Mouse (Mus musculus): ENCODE measurements around the gene Ccl22. TPM values are rescaled to one million over a fixed set of nuclear protein-coding genes. Genes with fewer than 3 reads are reported as not detected.

Ccl22 gene
- total RNA-seq, 1 experiment from 2014 or later: not detected

DNA sequence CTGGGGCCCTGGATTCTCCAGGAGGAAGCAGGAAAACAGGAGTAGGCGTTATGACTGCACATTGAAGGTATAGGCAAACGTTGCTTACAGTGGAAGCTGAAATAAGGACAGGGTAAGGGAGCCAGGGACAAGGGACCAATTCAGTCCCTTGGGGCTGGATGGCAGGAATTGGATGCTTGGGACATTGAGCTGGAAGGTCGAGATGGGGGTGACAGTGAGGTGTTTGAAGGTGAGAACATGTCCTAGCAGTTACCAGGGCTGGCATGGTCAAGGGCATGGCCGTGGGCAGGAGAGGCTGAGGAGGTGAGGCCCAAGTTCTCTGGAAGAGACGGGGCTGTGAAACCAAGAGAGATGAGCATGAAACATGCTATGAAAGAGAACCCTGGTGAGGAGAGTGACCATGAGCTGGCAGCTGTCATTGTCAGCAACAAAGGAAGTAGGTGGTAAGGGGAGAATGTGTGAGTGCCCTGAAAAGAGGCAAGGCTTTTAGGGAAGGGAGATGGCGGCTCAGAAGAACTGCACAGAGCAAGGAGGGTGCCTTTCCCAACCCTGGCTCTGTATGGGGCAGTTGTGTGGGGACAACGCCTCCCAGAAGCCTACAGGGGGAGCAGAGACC, 10.5 kb upstream of the Ccl22 start:
- no peak for DNase-seq

DNA sequence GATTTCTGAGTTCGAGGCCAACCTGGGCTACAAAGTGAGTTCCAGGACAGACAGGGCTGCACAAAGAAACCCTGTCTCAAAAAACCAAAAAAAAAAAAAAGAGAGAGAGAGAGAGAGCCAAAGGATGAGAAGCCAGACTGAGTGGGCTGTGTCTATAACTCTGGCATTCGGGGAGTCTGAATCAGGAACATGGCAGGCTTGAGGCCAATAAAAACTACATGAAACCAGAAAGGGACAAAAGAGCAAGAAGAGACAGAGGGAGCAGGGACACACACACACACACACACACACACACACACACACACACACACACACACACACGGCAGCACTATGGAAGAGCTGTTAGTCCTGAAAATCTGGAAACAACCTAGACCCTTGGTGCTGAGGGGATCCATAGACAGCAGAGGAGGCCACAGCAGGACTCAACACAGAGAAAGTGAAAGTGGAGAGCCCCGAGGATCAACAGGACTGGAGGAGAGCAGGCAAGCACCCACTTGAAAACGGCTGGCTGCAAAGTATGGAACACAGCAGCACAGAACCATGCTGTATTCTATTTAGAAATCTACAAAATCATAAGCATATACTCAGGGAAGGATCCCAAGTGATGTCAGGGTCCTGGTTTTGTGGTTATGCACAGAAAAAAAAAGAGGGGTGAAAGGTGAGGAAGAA, 9.8 kb upstream of the Ccl22 start:
- DNase-seq: no peak

DNA sequence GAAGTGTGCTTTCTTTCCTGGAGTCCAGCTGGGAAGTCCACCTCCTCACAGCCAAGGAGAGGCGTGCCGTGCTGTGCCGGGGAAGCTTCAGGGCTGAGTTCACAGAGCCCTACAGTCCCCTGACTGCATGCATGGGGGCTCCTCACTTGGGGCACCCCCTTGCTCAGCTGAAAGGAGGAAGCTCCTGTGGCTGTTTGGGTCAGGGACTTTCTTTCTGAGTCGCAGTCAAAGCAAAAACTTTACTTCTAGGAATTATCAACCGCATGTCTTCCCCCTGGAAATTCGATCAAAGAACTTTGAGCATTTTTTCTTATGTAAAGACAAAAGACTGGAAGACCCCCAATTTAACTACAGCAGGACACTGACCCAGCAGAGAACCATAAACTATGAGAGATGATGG, 5.6 kb upstream of the Ccl22 start:
- DNase-seq: no peak

DNA sequence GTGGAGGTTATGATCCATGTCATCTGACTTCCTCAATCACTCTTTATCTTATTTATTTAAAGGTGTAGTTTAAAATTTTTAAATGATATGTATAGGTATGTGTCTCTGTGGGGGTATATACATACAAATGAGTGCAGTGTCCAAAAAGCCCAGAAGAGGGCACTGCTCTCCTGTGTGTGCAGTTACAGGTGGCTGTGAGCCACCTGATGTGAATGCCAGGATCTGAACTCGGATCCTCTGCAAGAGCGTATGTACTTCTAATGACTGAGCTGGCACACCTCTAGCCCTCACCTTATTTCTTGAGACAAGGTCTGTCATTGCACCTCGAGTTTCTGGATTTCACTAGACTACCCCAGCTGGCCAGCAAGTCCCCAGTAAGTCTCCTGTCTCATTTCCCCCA, 4.8 kb upstream of the Ccl22 start:
- no peak for DNase-seq

DNA sequence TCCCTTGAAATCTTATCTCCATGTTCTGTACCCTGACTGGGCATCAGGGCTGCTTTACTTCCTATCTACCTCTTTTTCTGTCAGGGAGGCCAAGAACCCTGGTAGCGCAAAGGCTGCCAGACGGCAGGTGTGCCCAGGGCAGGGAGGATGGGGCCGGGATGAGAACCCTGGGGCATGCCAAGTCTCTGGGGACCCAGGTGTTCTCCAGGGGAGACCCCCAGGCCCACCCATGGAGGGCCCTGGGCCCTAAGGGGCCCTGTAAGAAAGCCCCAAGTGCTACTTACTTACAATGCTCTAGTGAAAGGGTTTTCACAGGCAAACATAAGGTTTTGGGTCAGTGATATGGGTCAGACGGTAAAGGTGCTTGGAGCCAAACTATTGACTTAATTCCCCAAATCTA, 3.7 kb upstream of the Ccl22 start:
- DNase-seq: no peak

DNA sequence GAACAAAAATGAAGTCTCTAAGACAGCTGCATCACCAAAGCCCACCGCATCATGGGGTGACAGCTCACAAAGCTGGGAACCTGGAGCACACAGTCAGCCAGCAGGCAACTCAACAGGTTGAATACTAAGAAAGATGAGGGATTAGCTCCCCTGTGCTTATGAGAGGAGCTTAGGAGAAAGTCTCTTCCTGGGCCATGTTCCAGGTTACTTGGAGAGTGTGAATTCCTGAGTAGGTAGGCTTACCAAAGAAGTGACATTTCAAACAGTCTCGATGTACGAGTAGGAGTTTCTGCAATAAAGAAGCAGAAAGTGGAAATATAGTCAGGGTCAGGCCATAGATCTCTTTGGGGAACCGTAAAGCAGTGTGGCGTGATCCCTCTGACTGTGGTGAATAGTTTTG, 906 bp upstream of the Ccl22 start:
- no peak for DNase-seq

DNA sequence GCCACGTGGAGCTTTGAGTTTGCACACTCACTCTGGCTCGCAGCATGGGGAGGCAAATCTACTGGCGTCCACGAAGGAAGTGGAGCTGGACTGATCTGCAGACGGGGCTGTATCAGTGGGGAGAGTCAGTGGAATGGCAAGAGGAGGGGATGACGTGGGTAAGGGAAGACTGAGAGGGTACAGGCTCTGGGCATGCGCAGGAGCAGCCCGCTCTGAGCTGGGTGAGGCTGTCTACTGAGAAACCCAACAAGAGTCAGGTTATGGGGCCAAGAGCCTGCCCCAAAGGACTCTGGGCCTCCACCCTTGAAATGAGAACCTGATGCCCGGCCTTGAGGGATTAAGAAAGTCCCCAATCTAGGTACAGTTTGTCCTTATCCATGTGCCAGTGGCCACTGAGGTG, 418 bp upstream of the Ccl22 start:
- DNase-seq: no peak

DNA sequence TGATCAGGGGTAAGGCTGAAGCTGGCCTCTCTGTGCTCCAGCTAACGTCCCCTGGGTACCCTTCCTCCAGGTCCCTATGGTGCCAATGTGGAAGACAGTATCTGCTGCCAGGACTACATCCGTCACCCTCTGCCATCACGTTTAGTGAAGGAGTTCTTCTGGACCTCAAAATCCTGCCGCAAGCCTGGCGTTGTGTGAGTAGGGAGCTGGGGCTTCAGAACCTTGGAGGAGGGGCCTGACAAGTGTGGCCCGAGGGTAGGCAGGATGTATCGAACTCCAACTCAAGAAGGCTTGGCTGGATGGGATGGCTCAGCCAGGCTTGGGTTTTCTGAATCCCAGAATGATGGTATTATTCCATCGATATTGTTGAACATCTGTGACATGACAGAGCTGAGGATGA, 1.4 kb downstream of the Ccl22 start:
- no peak for DNase-seq

DNA sequence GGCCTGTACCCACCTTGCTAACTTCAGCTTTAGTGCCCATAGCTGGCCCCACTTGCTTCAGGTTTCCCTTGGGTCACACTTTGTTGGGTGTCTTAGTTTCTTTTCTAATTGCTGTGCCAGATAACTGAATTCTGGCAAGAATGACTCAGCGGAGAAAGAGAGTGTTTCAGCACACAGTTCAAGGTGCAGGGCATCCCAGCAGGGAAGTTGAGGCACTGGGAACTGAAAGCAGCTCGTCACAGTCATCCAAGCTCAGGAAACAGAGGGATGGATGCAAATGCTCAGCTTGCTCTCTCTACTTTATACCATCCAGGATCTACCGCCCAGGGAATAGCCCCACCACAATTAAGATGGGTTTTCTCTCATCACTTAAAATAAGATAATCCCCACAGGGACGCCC, 3.0 kb downstream of the Ccl22 start:
- no peak for DNase-seq

DNA sequence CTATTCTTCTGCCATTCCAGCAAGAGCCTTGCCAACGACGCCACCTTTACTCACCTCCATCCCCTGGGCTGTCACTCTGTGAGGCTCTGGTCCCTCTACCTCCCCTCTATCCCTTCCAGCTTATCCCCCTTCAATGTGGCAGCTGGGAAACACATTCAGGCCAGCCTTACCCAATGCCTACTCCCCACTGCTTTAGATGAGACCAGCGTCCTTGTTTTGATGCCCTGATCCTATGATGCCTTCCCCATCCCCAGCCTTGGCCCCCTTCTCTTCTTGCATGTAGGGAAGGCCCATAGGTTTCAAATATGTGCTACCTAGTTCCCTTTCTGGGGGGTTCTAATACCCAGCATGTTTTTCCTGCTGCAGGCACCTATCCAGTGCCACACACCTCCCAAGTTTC, 4.6 kb downstream of the Ccl22 start:
- DNase-seq: no peak

DNA sequence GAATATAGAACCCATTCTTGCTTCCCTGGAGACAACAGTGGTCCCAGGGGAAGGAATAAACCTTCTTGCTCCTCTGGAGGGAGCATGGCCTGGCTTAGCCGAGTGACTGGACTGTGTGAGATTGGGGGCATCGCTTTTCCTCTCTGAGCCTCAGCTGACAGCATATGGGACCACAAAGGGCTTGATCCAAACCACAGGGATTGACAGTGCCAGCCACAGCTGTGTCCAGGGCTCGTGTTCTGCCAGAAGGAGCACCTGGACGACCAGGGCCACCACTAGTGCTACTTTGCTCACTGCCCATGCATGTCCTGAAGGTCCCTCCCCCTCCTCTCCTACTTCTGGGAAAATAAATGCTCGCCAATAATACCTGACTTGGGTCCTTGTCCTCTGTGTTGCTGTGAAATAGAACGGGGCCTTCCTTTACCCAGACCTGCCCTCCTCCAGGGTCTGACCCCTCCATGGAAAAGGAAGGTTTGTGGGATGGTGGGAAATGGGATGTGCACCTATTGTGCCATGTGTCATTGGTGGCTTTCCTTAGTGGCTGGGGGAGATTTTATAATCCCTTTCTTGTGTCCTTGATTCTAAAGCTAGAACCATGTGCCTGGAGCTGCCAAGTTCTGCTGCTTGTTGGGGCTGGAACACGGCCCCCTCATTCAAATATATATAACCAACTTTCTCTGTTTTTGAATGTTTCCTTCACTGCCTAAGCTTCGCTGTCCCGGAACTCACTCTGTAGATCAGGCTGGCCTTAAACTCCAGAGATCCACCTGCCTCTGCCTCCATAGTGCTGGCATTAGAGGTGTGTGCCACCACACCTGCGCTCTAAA, 5.8 kb downstream of the Ccl22 start:
- DNase-seq: no peak

DNA sequence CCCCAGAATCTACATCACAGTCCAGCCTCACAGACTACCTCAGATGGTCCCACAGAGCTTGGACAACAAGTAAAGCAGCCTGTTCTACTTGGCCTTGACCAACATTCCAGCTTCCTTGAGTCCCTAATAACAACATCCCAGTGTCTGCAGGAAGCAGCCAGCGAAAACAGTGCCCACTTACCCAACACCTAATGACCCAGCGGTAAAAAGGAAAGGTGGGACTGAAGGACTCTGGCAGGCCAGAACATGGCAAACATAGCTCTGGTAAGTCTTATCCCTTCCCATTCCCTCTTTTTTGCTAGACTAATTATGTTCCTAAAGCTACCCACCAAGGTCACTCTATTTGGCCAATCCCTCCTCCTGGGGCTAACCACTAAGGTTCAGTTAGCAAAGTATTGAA, 8.6 kb downstream of the Ccl22 start:
- DNase-seq: no peak

DNA sequence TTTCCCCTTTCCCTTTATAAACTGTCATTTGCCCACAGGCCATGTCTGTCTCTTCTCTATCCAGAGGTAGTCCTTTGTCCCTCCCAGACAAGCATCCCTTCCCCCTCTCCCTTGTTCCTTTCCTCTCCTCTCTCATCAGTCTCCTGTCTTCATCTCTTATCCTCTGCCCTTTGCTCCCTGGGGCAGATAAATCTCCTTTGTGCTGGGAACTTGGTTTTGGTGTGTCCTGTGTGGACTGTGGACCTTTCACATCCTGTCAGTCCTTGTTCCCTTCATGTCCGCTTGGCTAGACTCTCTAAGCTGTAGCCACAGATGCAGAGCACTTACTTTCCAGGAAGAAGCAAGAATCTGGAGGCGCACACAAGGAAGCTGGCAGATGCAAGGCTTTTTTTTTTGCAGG, 9.1 kb downstream of the Ccl22 start:
- no peak for DNase-seq

DNA sequence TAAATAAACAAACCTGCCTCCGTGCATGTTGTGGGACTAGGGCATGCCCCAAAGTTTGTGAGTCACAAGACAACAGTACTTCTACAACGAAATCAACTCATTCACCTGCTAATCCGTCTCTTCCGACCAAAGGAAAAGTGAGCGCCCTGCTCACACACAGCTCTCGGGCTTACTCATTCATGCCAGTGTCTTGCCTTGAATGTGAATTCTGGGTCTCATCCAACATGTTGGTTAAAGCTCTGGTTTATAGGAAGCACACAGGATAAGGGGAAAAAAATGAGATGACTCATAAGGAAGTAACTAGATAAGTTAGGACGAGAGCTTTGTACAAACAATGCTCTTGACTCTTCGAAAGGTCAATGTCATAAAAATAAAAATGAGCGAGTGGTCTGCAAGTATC, 21.6 kb downstream of the Ccl22 start:
- no peak for DNase-seq

DNA sequence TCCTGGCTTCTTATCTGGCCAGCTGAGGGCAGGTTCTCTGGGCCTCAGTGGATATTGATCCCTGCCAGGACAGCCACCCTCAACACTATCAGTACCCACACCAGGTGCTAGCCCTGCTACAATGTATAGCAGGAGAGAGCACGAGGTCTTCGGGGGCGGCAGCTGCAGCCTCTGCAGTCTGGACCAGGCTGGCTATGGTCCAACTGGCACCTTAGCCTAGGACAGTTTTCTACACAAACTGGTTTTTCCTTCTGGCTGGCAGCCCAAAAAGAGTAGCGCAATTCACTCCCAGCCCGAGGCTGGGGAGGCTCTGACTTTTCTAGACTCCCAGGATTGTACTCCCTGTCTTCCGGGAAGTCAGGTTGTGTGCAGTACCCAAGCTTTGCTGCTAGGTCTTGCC, 25.6 kb downstream of the Ccl22 start:
- DNase-seq: peak; percentile 43

DNA sequence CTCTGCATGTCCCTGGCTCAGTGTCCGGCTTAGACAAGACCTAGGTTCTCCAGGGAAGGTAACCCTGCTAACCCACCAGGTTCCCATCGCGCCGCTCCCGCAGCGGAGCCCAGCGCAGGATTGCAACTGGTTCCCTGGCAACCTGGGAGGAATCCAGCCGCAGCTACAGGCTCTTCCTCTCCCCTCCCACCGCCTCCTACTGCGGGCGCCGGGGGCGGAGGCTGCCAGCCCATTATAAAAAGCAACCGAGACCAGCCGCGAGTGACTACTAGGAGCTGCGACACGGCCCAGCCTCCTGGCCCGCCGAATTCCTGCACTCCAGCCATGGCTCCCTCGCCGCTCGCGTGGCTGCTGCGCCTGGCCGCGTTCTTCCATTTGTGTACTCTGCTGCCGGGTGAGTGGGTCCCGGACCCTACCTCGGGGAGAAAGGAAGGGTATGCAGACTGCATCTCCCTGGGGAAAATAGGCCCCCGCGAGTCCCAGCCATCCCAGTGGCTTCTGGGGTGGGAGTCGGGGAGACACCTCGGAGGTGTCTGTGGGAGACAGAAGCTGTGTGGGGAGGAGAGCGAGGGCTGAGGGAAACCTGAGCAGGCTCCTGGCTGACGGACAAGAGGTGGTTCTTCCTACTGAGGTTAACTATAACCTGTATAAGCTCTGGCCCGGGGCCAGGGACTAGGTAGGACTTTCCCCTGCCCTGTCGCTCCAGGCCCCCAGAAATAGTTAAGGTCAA, 26.7 kb downstream of the Ccl22 start, which contains the start of gene Cx3cl1:
Cx3cl1 (plus strand) TSS at position 69 of the 730 bp plus-strand sequence.
- DNase-seq: peak; percentile 87

DNA sequence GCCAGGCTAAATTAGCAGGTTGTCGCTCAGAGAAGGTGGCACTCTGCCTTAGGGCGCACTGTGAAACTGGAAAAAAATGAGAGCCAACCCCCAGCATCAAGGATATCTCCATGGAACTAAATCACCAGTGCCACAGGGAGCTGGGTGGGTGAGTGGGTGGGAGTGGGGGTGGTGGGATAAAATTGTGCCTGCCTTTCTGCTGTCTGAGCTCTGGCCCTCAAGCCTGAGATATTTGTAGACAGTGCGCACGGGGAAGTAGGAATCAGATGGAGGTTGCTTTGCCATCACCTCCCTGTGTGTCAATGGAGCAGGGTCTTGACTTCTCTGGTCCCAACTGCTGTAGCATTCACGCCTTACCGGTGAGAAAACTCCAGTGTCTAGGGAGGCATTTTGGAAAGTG, 27.7 kb downstream of the Ccl22 start:
- no peak for DNase-seq

DNA sequence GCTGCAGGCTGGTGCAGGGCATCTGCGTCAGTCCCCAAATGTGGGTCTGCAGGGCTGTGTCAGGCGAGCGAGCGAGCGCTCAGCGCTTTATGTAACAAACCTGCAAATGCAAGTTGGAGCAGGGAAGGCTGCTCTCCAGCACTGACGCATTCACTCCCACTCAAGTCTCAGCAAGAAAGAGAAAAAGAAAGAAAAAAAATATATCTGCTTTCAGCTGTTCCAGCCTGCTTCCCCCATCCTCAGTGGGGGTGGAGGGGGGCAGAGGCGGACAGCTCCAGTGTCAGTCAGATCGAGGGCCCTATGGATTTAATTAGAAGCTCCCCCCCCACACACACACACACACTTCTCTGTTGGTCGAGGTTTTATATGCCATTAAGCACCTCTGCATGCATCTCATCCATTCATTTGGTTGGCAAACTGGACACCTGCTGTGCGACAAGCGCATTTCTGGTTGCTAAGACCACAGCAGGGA, 28.3 kb downstream of the Ccl22 start:
- DNase-seq: no peak

DNA sequence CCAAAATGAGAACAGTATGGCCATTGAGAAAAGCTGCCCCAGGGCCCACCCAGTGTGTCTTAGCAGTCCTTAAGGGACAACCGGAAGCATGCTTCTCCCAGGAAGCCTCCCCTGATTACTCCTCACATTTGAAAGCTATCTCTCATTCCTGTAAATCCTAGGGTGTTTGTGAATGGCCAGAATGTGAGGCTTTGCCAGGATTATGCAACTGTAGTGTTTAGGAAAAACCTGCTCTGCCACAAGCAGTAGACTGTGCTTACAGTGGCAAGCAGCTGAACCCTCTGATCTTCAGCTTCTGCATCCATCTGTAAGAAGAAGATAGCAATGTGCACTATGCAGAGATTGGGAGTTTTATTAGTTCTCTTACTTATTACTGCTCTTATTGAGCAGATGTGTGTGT, 29.2 kb downstream of the Ccl22 start:
- no peak for DNase-seq

DNA sequence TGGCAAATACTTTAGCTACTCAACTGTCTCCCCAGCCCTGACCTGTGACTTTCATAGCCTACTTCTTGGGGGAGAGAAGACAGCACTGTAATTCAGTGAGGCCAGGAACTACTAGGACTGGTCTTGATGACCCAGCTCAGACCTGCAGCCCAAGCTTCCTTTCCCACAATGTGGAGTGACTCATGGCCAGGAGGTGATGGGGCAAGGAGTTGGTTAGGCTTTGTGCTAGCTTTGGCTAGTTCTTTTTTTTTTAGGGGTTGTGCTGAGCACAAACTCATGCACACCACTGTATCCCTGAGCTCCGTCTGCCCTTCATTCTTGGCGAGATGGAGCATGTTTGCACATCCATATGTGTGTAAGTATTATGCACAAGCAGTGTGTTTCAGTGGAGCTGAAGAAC, 31.0 kb downstream of the Ccl22 start:
- DNase-seq: no peak

DNA sequence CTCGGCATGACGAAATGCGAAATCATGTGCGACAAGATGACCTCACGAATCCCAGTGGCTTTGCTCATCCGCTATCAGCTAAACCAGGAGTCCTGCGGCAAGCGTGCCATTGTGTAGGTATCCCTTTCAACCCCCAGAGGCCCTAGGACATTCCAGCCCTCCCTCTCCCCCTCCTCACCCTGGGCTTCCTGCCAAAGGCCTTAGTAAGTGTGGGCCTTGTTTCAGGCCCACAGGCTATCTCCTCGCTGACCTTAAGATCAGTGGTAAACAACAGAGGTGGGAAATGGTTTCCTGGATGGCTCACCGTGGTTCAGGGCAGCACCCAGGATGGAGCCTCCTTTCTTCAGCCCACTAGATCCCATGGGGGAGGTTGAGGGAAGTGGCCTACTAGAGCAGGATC, 32.6 kb downstream of the Ccl22 start:
- DNase-seq: no peak

DNA sequence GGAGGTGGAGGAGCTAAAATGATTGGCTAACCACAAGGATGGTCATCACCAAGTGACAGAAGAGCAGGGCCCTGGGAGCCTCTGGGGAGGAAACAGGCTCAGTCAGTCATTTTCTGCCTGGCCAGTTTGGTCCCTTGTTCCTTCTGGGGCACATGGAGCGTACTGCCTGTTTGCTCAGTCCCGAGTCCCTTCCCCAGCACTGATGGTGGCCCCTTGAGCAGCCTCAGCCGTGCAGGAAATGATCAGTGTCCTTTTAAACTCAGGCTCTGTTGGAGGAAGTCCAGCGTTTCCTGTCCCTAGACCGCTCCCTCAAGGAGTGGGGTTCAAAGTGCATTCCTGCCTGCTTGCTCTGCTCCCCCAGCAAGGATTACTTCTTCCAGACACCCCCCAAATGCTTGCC, 33.1 kb downstream of the Ccl22 start:
- no peak for DNase-seq
